Mouse (Mus musculus) liver (tissue): ENCODE measurements around the gene Ifitm3.
"Not testable (repeated sequence)": the region's sequence is repeated elsewhere in the genome, so short reads cannot be mapped to it uniquely, and the experiment has no call there.

Experiments
- DNase-seq: peaks from one replicate; pipeline ENCODE4 v3.0.0-alpha.2; 2020; ENCODE audit warnings: mixed read lengths

The Ifitm3 gene

GRCm38 (mm10) chr7:141032458-141033167 is 22.0 kb upstream of the Ifitm3 start:
- peak; percentile 36 for DNase-seq

GRCm38 (mm10) chr7:141030390-141030789 is 19.8 kb upstream of the Ifitm3 start:
- DNase-seq = no peak

GRCm38 (mm10) chr7:141028831-141029230 is 18.3 kb upstream of the Ifitm3 start, which contains the start of gene Gm17387:
Gene Gm17387, plus strand, starts transcription at chr7:141029131.
- no peak for DNase-seq

GRCm38 (mm10) chr7:141026740-141027098 is 16.1 kb upstream of the Ifitm3 start:
- DNase-seq = no peak

- DNase-seq = no peak
These were observed 15.6 kb upstream of the Ifitm3 start for GRCm38 (mm10) chr7:141026097-141026739.

GRCm38 (mm10) chr7:141024865-141025838 is 14.6 kb upstream of the Ifitm3 start:
- DNase-seq = no peak

GRCm38 (mm10) chr7:141021489-141022449 is 11.2 kb upstream of the Ifitm3 start:
- DNase-seq = no peak

GRCm38 (mm10) chr7:141019028-141019427 is 8.5 kb upstream of the Ifitm3 start:
- no peak for DNase-seq

- not testable (repeated sequence) for DNase-seq
These were observed 7.3 kb upstream of the Ifitm3 start, which contains the start of gene Ifitm6 for GRCm38 (mm10) chr7:141017824-141018223. Gene Ifitm6, minus strand, starts transcription at chr7:141017924.

GRCm38 (mm10) chr7:141016707-141017697 is 6.4 kb upstream of the Ifitm3 start:
- no peak for DNase-seq

- no peak for DNase-seq
These were observed 734 bp upstream of the Ifitm3 start for GRCm38 (mm10) chr7:141011238-141011770.

GRCm38 (mm10) chr7:141009665-141010064 is 905 bp downstream of the Ifitm3 start:
- DNase-seq = no peak

- DNase-seq = peak; percentile 81
These were observed 1.5 kb downstream of the Ifitm3 start for GRCm38 (mm10) chr7:141008938-141009660.

GRCm38 (mm10) chr7:141008312-141008761 is 2.2 kb downstream of the Ifitm3 start:
- peak; percentile 52 for DNase-seq

GRCm38 (mm10) chr7:141006914-141007313 is 3.7 kb downstream of the Ifitm3 start:
- no peak for DNase-seq

GRCm38 (mm10) chr7:141006446-141006845 is 4.1 kb downstream of the Ifitm3 start:
- DNase-seq = no peak

GRCm38 (mm10) chr7:141003248-141004010 is 7.1 kb downstream of the Ifitm3 start:
- DNase-seq = no peak

GRCm38 (mm10) chr7:141000881-141001708 is 9.5 kb downstream of the Ifitm3 start:
- no peak for DNase-seq
